Mouse (Mus musculus): ENCODE data around the gene Slc22a16.
A peak's percentile ranks its signal among the peaks of the same experiment; 100 is the strongest.

Slc22a16 gene

GRCm38 (mm10) chr10:40617973-40618372 lies 47.8 kb downstream of the Slc22a16 start:
- DNase-seq, result no peak

GRCm38 (mm10) chr10:40619760-40620159 lies 49.6 kb downstream of the Slc22a16 start:
- DNase-seq, result no peak

- peak; percentile 72 for DNase-seq
Measured at GRCm38 (mm10) chr10:40629140-40629539, 59.0 kb downstream of the Slc22a16 start.

- DNase-seq, result no peak
Measured at GRCm38 (mm10) chr10:40629656-40630311, 59.6 kb downstream of the Slc22a16 start, which contains the start of gene Ddo. Ddo (plus strand) TSS chr10:40630011.

- DNase-seq, result no peak
Measured at GRCm38 (mm10) chr10:40630457-40630856, 60.3 kb downstream of the Slc22a16 start.

- no peak for DNase-seq
Measured at GRCm38 (mm10) chr10:40630961-40631360, 60.8 kb downstream of the Slc22a16 start.

GRCm38 (mm10) chr10:40632087-40632486 lies 62.0 kb downstream of the Slc22a16 start:
- DNase-seq, result no peak

GRCm38 (mm10) chr10:40637331-40637730 lies 67.2 kb downstream of the Slc22a16 start:
- DNase-seq, result no peak

GRCm38 (mm10) chr10:40638276-40638675 lies 68.1 kb downstream of the Slc22a16 start:
- no peak for DNase-seq

GRCm38 (mm10) chr10:40638823-40639819 lies 69.0 kb downstream of the Slc22a16 start:
- DNase-seq, result no peak

GRCm38 (mm10) chr10:40640406-40640805 lies 70.3 kb downstream of the Slc22a16 start:
- no peak for DNase-seq

GRCm38 (mm10) chr10:40641901-40642300 lies 71.8 kb downstream of the Slc22a16 start:
- DNase-seq, result no peak

GRCm38 (mm10) chr10:40643126-40643525 lies 73.0 kb downstream of the Slc22a16 start:
- no peak for DNase-seq

- DNase-seq, result no peak
Measured at GRCm38 (mm10) chr10:40644456-40644855, 74.3 kb downstream of the Slc22a16 start.

- no peak for DNase-seq
Measured at GRCm38 (mm10) chr10:40645346-40645745, 75.2 kb downstream of the Slc22a16 start.

GRCm38 (mm10) chr10:40648776-40649175 lies 78.6 kb downstream of the Slc22a16 start:
- no peak for DNase-seq

- DNase-seq, result no peak
Measured at GRCm38 (mm10) chr10:40649634-40650033, 79.5 kb downstream of the Slc22a16 start.

GRCm38 (mm10) chr10:40651676-40652075 lies 81.5 kb downstream of the Slc22a16 start:
- no peak for DNase-seq

Data from thymus, postnatal 25 days (tissue).